Mouse (Mus musculus): ENCODE measurements around the gene Etl4.

DNA sequence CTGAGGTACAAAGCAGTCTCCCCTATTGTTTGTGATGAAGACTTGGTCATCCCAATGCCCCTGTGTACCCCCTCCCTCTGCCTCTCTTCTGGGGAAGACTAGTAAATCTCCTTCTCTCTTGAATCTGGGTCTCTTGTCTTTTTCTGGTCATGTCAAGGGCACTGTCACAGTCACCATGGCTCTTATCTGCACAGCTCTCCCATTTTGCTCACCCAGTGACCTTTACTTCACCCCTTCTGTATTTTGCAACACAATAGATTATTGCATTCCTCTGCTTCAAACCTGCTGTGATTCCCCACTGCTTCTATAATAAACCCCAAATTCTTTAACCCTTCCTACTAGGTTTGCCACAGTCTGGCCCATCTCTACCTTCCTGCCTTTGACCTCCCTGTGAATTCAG is 484.5 kb downstream of the Etl4 start:
- no peak for TF ChIP-seq CTCF (IDR thresholded peaks at IDR 0.05; ENCODE audit: control insufficient read depth, insufficient read depth, low read length)
- no peak for TF ChIP-seq POLR2A (IDR thresholded peaks at IDR 0.05; ENCODE audit: borderline replicate concordance, control insufficient read depth, low read depth, low read length)

Data from bone marrow, adult 2 months (tissue).